Mouse (Mus musculus): ENCODE data around the gene B3gnt5. TPM values are rescaled to one million over a fixed set of nuclear protein-coding genes. Genes with fewer than 3 reads are reported as not detected.

Gene B3gnt5
- polyA plus RNA-seq (2017; shearing (Covaris generic)), result 16.1 TPM

GRCm38 (mm10) chr16:19760074-19760473, at the start of gene B3gnt5:
B3gnt5 (plus strand) TSS chr16:19760208.

Other genes with a start within 250 kb of the B3gnt5 start
- gene Olfr167, start 237.9 kb upstream of the B3gnt5 start, polyA plus RNA-seq (2017; shearing (Covaris generic)), result 0.14 TPM
- gene Olfr168, start 224.7 kb upstream of the B3gnt5 start, polyA plus RNA-seq (2017; shearing (Covaris generic)), result not detected
- gene Olfr169, start 188.4 kb upstream of the B3gnt5 start, polyA plus RNA-seq (2017; shearing (Covaris generic)), result not detected
- gene Olfr170, start 148.3 kb upstream of the B3gnt5 start, polyA plus RNA-seq (2017; shearing (Covaris generic)), result not detected
- gene Olfr171, start 130.3 kb upstream of the B3gnt5 start, polyA plus RNA-seq (2017; shearing (Covaris generic)), result not detected
- not detected for gene Lamp3, start 53.8 kb upstream of the B3gnt5 start, polyA plus RNA-seq (2017; shearing (Covaris generic))
- 197 TPM for gene Klhl6, start 222.8 kb downstream of the B3gnt5 start, polyA plus RNA-seq (2017; shearing (Covaris generic))

Measured in effector memory CD4-positive, alpha-beta T cell, adult 5 months (primary cell).